8 mouse cellular contexts compared by ENCODE assay signal in the genomic region with DNA sequence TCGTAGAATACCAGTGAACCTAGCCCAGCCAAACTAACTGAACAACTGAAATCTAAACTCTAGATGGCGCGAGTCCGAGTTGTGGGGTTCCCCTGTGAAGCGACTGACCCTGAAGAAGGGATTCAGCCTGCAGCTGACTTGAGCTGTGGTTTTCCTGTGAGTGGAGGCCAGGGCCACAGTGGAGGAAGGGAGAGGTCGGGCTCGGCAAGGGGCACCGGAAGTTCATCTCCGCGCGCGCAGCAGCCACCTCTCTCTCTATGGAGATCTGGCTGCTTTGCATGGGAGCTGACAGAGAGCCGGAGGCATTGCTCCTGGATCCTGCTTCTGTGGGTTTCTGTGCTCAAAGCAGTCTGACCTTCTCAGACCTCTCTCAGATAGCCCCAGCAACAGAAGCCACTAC. TPM values are rescaled to one million over a fixed set of nuclear protein-coding genes. Genes with fewer than 3 reads are reported as not detected.
A peak's percentile ranks its signal among the peaks of the same experiment; 100 is the strongest.
DNase-seq lines count a peak whose midpoint lies in the region; ATAC-seq lines count a peak whose summit lies in the region.

No protein-coding gene starts in this region.

- peak; percentile 69 for ATAC-seq in granulocyte monocyte progenitor cell, adult 5-6 weeks (replicated peaks; ENCODE audit: poor library complexity, severe bottlenecking)
- ATAC-seq in intestine, embryonic 14.5 days (replicated peaks; ENCODE audit: low FRiP score, low TSS enrichment, low read depth), result no peak
- peak; percentile 34; the same call in 1 of the 2 replicates for ATAC-seq in liver, embryonic 15.5 days (ENCODE audit: insufficient read depth)

- H3K9me3 ChIP-seq in intestine, embryonic 14.5 days (ENCODE audit: control insufficient read depth, low read length), result 0 out of 2 replicates have a peak, but pooled peaks cover 4% of the 10 kb centered on the region
- no peaks in the 10 kb centered on the region for H3K9me3 ChIP-seq in liver, embryonic 15.5 days (replicated peaks)

- 33% methylated on average over 13 of the region's 13 CpGs for WGBS in intestine, embryonic 14.5 days
- 3% methylated on average over 13 of the region's 13 CpGs for WGBS in liver, embryonic 15.5 days (ENCODE audit: insufficient replicate concordance)

- H3K4me2 ChIP-seq in intestine, embryonic 14.5 days (ENCODE audit: low read length), result peak overlapping the region; percentile 9; the same call in 1 of the 2 replicates
- H3K4me2 ChIP-seq in liver, embryonic 15.5 days, result peak overlapping the region; percentile 55

- DNase-seq in A20 (ENCODE audit: low read depth, low spot score), result peak; percentile 69
- peak; percentile 79 to 89 for DNase-seq in adrenal gland, adult (ENCODE audit: inconsistent age in 2 of 2, low spot score in 1 of 2)
- DNase-seq in intestine, embryonic 14.5 days (ENCODE audit: low spot score), result no peak
- DNase-seq in natural killer cell, adult 2 months (ENCODE audit: low spot score in 2 of 2), result peak; percentile 86 to 92
- peak; percentile 81 for DNase-seq in thymus, postnatal 4 days
- no peak for DNase-seq in urinary bladder, postnatal 10 days (ENCODE audit: low spot score)

- H3K4me3 ChIP-seq in intestine, embryonic 14.5 days (ENCODE audit: low read depth, low read length), result no peak overlapping the region
- H3K4me3 ChIP-seq in liver, embryonic 15.5 days (replicated peaks), result peak overlapping the region; percentile 14

- H3K27ac ChIP-seq in intestine, embryonic 14.5 days (ENCODE audit: low read depth), result 0 out of 2 replicates have a peak overlapping the region, but pooled peaks have one; percentile 14
- H3K27ac ChIP-seq in liver, embryonic 15.5 days (replicated peaks), result peak overlapping the region; percentile 70

- no peak overlapping the region for H3K9ac ChIP-seq in intestine, embryonic 14.5 days (ENCODE audit: low read length)
- no peak overlapping the region; the same call in 1 of the 2 replicates for H3K9ac ChIP-seq in liver, embryonic 15.5 days

- peaks cover 11% of the 10 kb centered on the region; the same call in 1 of the 2 replicates for H3K4me1 ChIP-seq in intestine, embryonic 14.5 days (replicated peaks; ENCODE audit: control insufficient read depth, insufficient read depth, low read length)
- H3K4me1 ChIP-seq in liver, embryonic 15.5 days (replicated peaks), result peaks cover 48% of the 10 kb centered on the region; the same call in 1 of the 2 replicates

- H3K27me3 ChIP-seq in intestine, embryonic 14.5 days (replicated peaks; ENCODE audit: control insufficient read depth, insufficient read depth, low read length), result no peaks in the 10 kb centered on the region
- H3K27me3 ChIP-seq in liver, embryonic 15.5 days, result no peaks in the 10 kb centered on the region

- H3K36me3 ChIP-seq in intestine, embryonic 14.5 days (ENCODE audit: control insufficient read depth, insufficient read depth, low read length), result peaks cover 6% of the 10 kb centered on the region; the same call in 1 of the 2 replicates
- H3K36me3 ChIP-seq in liver, embryonic 15.5 days (replicated peaks), result peaks cover 4% of the 10 kb centered on the region

RNA-seq across cellular contexts. Expression of a gene that starts 7.6 kb away (rescaled TPM):
- total RNA-seq in granulocyte monocyte progenitor cell, adult 5-6 weeks (2014; fragmentation: Nextera tagmentation), result not detected in 2 replicates
- total RNA-seq in granulocyte monocyte progenitor cell, adult 5-6 weeks (2017), result 0.46 TPM in 1 of 2 replicates, not detected in the other
- polyA plus RNA-seq in intestine, embryonic 14.5 days (2014; fragmentation: Nextera tagmentation; extraction: Ambion mirVana), result 1.1 and 1.9 TPM in 2 replicates
- polyA plus RNA-seq in liver, embryonic 15.5 days (2015; fragmentation: Nextera tagmentation; extraction: Ambion mirVana), result 0.29 and 0.43 TPM in 2 replicates

RNA-seq across cellular contexts. Expression of a gene that starts 13.1 kb away (rescaled TPM):
- 629 and 731 TPM in 2 replicates for total RNA-seq in granulocyte monocyte progenitor cell, adult 5-6 weeks (2014; fragmentation: Nextera tagmentation)
- 281 and 350 TPM in 2 replicates for total RNA-seq in granulocyte monocyte progenitor cell, adult 5-6 weeks (2017)
- 241 TPM in 2 replicates for polyA plus RNA-seq in intestine, embryonic 14.5 days (2014; fragmentation: Nextera tagmentation; extraction: Ambion mirVana)
- 121 and 125 TPM in 2 replicates for polyA plus RNA-seq in liver, embryonic 15.5 days (2015; fragmentation: Nextera tagmentation; extraction: Ambion mirVana)

RNA-seq across cellular contexts. Expression of a gene that starts 31.4 kb away (rescaled TPM):
- total RNA-seq in granulocyte monocyte progenitor cell, adult 5-6 weeks (2014; fragmentation: Nextera tagmentation), result not detected in 2 replicates
- total RNA-seq in granulocyte monocyte progenitor cell, adult 5-6 weeks (2017), result not detected in 2 replicates
- 40.9 and 44.3 TPM in 2 replicates for polyA plus RNA-seq in intestine, embryonic 14.5 days (2014; fragmentation: Nextera tagmentation; extraction: Ambion mirVana)
- polyA plus RNA-seq in liver, embryonic 15.5 days (2015; fragmentation: Nextera tagmentation; extraction: Ambion mirVana), result 0.96 and 1.2 TPM in 2 replicates

RNA-seq across cellular contexts. Expression of a gene that starts 37.8 kb away (rescaled TPM):
- not detected in 2 replicates for total RNA-seq in granulocyte monocyte progenitor cell, adult 5-6 weeks (2014; fragmentation: Nextera tagmentation)
- 0.26 TPM in 1 of 2 replicates, not detected in the other for total RNA-seq in granulocyte monocyte progenitor cell, adult 5-6 weeks (2017)
- polyA plus RNA-seq in intestine, embryonic 14.5 days (2014; fragmentation: Nextera tagmentation; extraction: Ambion mirVana), result 1.8 and 2.0 TPM in 2 replicates
- 0.78 and 1.2 TPM in 2 replicates for polyA plus RNA-seq in liver, embryonic 15.5 days (2015; fragmentation: Nextera tagmentation; extraction: Ambion mirVana)

RNA-seq across cellular contexts. Expression of a gene that starts 42.8 kb away (rescaled TPM):
- total RNA-seq in granulocyte monocyte progenitor cell, adult 5-6 weeks (2014; fragmentation: Nextera tagmentation), result not detected in 2 replicates
- total RNA-seq in granulocyte monocyte progenitor cell, adult 5-6 weeks (2017), result not detected in 2 replicates
- 0.27 and 0.35 TPM in 2 replicates for polyA plus RNA-seq in intestine, embryonic 14.5 days (2014; fragmentation: Nextera tagmentation; extraction: Ambion mirVana)
- not detected in 2 replicates for polyA plus RNA-seq in liver, embryonic 15.5 days (2015; fragmentation: Nextera tagmentation; extraction: Ambion mirVana)

Comparison
In these comparisons a context has a peak if more than half of its experiments do, and no peak if none do; other contexts are left out.
1. DNase-seq: peak in A20 (single experiment), adrenal gland, adult (2 of 2), natural killer cell, adult 2 months (2 of 2) and thymus, postnatal 4 days (single experiment); none in intestine, embryonic 14.5 days (single experiment) and urinary bladder, postnatal 10 days (single experiment).
2. RNA of a gene that starts 31.4 kb away (polyA plus RNA-seq): 40.9 to 44.3 TPM in intestine, embryonic 14.5 days; 0.96 to 1.2 TPM in liver, embryonic 15.5 days; every median in the first group is over 10 times any median in the second.